Comparison of ENCODE assay signal across 8 mouse cellular contexts in the genomic region with DNA sequence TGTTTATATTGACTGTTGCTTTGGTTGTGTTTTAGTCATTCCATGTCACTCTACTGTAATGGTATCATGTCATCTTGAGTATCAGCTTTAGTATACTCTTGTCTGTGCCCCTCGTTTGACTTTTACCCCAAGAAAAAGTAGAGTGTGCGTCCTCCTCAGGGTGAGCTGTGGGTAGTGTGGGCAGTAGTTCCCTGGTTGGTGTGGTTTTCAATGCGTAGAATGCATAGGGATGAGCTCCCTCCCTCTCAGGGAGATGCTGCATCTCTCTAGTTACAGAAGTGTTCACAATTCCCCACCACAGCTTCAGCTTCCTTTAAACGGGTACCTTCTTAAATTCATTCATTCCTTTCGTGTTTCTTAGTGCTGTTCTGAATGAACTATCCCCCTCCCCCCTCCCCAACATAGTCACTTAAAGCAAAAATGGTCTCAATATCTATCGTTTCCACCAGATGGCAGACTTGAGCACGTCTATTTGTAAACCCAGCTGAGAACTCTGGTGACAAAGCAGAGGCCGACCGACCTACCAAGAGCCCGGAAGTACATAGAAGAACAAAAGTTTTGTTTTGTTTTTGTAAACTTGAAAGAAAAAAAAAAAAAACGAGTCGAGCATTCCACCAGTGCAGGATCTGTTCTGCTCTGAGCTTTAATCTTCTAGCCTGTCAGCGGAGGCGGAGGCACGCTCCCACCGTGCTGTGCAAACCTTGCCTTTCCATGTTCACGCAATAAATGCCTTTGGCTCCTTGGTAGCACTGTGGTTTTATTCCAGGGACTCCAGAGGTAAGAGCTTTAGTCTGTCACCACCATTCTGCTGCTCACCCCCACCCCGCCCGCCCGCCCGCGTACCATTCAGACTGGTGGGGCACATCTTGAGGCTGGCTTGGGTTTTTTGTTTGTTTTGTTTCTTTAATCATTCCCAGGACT. TPM values are rescaled to one million over a fixed set of nuclear protein-coding genes. Genes with fewer than 3 reads are reported as not detected.
A peak's percentile ranks its signal among the peaks of the same experiment; 100 is the strongest.
DNase-seq lines count a peak whose midpoint lies in the region; ATAC-seq and TF ChIP-seq lines count a peak whose summit lies in the region.

No protein-coding gene starts in this region.

- H3K4me3 ChIP-seq in embryonic facial prominence, embryonic 13.5 days, result no peak overlapping the region
- H3K4me3 ChIP-seq in hindbrain, embryonic 10.5 days, result no peak overlapping the region
- H3K4me3 ChIP-seq in layer of hippocampus, adult 2 months, result no peak overlapping the region
- peak overlapping the region; percentile 59 for H3K4me3 ChIP-seq in megakaryocyte, embryonic 14.5 days (replicated peaks)

- 56% methylated on average over 22 of the region's 22 CpGs for WGBS in embryonic facial prominence, embryonic 13.5 days
- WGBS in hindbrain, embryonic 10.5 days, result 66% methylated on average over 22 of the region's 22 CpGs

- 0 out of 2 replicates have a peak, but pooled peaks have one; percentile 43 for ATAC-seq in embryonic facial prominence, embryonic 13.5 days (ENCODE audit: insufficient number of reproducible peaks, insufficient read depth, low FRiP score, low TSS enrichment, low read depth)

- no peaks in the 10 kb centered on the region for H3K9me3 ChIP-seq in embryonic facial prominence, embryonic 13.5 days
- no peaks in the 10 kb centered on the region for H3K9me3 ChIP-seq in hindbrain, embryonic 10.5 days
- H3K9me3 ChIP-seq in megakaryocyte, embryonic 14.5 days, result no peaks in the 10 kb centered on the region

- H3K27me3 ChIP-seq in embryonic facial prominence, embryonic 13.5 days, result no peaks in the 10 kb centered on the region
- H3K27me3 ChIP-seq in hindbrain, embryonic 10.5 days (ENCODE audit: insufficient read depth, poor library complexity, severe bottlenecking), result no peaks in the 10 kb centered on the region
- H3K27me3 ChIP-seq in megakaryocyte, embryonic 14.5 days (replicated peaks), result no peaks in the 10 kb centered on the region

- peak; percentile 39 for DNase-seq in adrenal gland, adult 2 months
- DNase-seq in adrenal gland, adult 8-10 months, result no peak
- peak; percentile 92 for DNase-seq in R1 (ENCODE audit: low read depth, low spot score)
- peak; percentile 35 for DNase-seq in hindbrain, embryonic 10.5 days (ENCODE audit: low spot score)
- peak; percentile 55 to 75 for DNase-seq in layer of hippocampus, adult 2 months (ENCODE audit: low spot score in 2 of 2)
- DNase-seq in spleen, adult 12 weeks (ENCODE audit: low spot score), result peak; percentile 14

- peaks cover 12% of the 10 kb centered on the region for H3K4me1 ChIP-seq in embryonic facial prominence, embryonic 13.5 days
- H3K4me1 ChIP-seq in hindbrain, embryonic 10.5 days (replicated peaks), result no peaks in the 10 kb centered on the region
- H3K4me1 ChIP-seq in megakaryocyte, embryonic 14.5 days, result peaks cover 32% of the 10 kb centered on the region

- H3K4me2 ChIP-seq in embryonic facial prominence, embryonic 13.5 days, result peak overlapping the region; percentile 38

- H3K36me3 ChIP-seq in embryonic facial prominence, embryonic 13.5 days, result 0 out of 2 replicates have a peak, but pooled peaks cover 3% of the 10 kb centered on the region
- H3K36me3 ChIP-seq in hindbrain, embryonic 10.5 days, result peaks cover 9% of the 10 kb centered on the region; the same call in 1 of the 2 replicates
- H3K36me3 ChIP-seq in megakaryocyte, embryonic 14.5 days (replicated peaks; ENCODE audit: low read length), result peaks cover 24% of the 10 kb centered on the region

- peak; percentile 73 for TF ChIP-seq CTCF in layer of hippocampus, adult 2 months (conservative IDR thresholded peaks at IDR 0.05)

- no peak overlapping the region for H3K9ac ChIP-seq in embryonic facial prominence, embryonic 13.5 days

- H3K27ac ChIP-seq in embryonic facial prominence, embryonic 13.5 days, result peak overlapping the region; percentile 48
- H3K27ac ChIP-seq in hindbrain, embryonic 10.5 days, result no peak overlapping the region
- no peak overlapping the region for H3K27ac ChIP-seq in layer of hippocampus, adult 2 months

RNA-seq across cellular contexts. Expression of gene Slc3a1, which starts 4.7 kb away (rescaled TPM):
- under 1 TPM; 0.41 to 0.69 TPM for total RNA-seq in adrenal gland, adult 2 months (2021)
- polyA plus RNA-seq in adrenal gland, adult 2 months (2012; rRNA removed), result 0.09 and 0.21 TPM in 2 replicates
- under 1 TPM; 0.32 to 0.95 (median 0.62) TPM for total RNA-seq in adrenal gland, adult 8-10 months (2022)
- polyA plus RNA-seq in embryonic facial prominence, embryonic 13.5 days (2015; fragmentation: Nextera tagmentation; extraction: Ambion mirVana), result 0.37 and 0.81 TPM in 2 replicates
- 0.37 and 0.44 TPM in 2 replicates for polyA plus RNA-seq in hindbrain, embryonic 10.5 days (2016; fragmentation: Nextera tagmentation; extraction: Ambion mirVana)
- total RNA-seq in layer of hippocampus, adult 2 months (2021), result under 1 TPM; 0.15 TPM
- 0.37 TPM in 1 of 2 replicates, not detected in the other for polyA plus RNA-seq in megakaryocyte, embryonic 14.5 days (2012; ENCODE audit: insufficient read depth, low replicate concordance)
